Mouse (Mus musculus): Measurements from ENCODE around the gene Vangl2. TPM values are rescaled to one million over a fixed set of nuclear protein-coding genes. Genes with fewer than 3 reads are reported as not detected.
A peak's percentile ranks its signal among the peaks of the same experiment; 100 is the strongest.

The Vangl2 gene
- polyA plus RNA-seq, 1 experiment from 2014 or later: 55.8 TPM

DNA sequence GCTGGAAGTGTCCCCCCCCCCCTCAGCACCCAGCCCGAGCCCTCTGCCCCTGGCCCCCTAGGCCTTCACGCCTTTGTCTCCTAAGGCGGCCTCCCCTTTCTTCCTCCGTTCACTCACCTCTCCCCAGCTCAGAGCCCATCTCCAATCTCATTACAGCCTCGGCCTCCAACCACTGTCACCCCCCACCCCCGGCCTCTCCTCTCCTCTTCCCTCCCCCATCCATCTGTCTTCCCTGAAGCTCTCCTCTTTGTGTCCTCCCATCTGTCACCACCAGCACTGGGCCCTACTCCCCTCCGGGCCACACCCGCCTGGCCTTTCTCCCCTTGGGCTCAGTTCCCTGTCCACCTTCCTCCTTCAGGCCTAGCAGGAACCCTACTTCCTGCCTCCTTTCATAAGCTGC lies 33.0 kb upstream of the Vangl2 start:
- Histone ChIP-seq H3K36me3 (ENCODE audit: control insufficient read depth, insufficient read depth, low read length) (peaks cover 22% of the 10 kb centered on the region), H3K9me3 (replicated peaks; ENCODE audit: control insufficient read depth, low read length) (no peaks in the 10 kb centered on the region), H3K27me3 (replicated peaks; ENCODE audit: control insufficient read depth, insufficient read depth, low read length) (no peaks in the 10 kb centered on the region), H3K27ac (ENCODE audit: low read depth, low read length) (peak overlapping the region; percentile 87), H3K4me3 (ENCODE audit: low read depth, low read length) (no peak overlapping the region), H3K9ac (ENCODE audit: low read length) (no peak overlapping the region), H3K4me2 (ENCODE audit: low read length) (no peak overlapping the region), H3K4me1 (ENCODE audit: control insufficient read depth, insufficient read depth, low read length) (peaks cover 14% of the 10 kb centered on the region)
- peak; percentile 25 for ATAC-seq
- 29% methylated on average over 8 of the region's 8 CpGs for WGBS
- peak; percentile 56 for DNase-seq (ENCODE audit: low spot score)

DNA sequence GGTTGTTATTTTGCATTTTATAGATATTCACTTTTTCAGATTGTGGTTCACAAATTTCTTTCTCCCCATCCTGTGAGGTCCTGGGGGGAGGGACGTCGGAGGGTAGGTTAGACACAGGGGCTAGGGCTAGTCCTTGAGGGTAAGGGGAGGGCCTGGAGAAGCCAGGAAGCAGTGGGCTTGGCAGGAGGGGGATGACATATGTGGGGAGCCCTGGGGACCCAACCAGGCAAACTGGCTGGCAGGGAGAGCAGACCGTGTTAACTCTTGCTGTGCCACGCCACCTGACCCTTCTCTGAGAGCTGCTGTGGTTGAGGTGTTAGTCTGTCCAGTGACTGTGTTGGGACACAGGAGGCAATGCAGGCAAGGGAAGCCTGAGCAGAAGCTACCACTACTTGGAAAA lies 32.4 kb upstream of the Vangl2 start:
- Histone ChIP-seq H3K9me3 (replicated peaks; ENCODE audit: control insufficient read depth, low read length) (no peaks in the 10 kb centered on the region), H3K27ac (ENCODE audit: low read depth, low read length) (peak overlapping the region; percentile 87), H3K27me3 (replicated peaks; ENCODE audit: control insufficient read depth, insufficient read depth, low read length) (no peaks in the 10 kb centered on the region), H3K36me3 (ENCODE audit: control insufficient read depth, insufficient read depth, low read length) (peaks cover 16% of the 10 kb centered on the region), H3K4me2 (ENCODE audit: low read length) (no peak overlapping the region), H3K4me1 (ENCODE audit: control insufficient read depth, insufficient read depth, low read length) (peaks cover 14% of the 10 kb centered on the region), H3K4me3 (ENCODE audit: low read depth, low read length) (no peak overlapping the region), H3K9ac (ENCODE audit: low read length) (no peak overlapping the region)
- DNase-seq (ENCODE audit: low spot score) (peak; percentile 56), ATAC-seq (peak; percentile 25)
- WGBS: 44% methylated on average over 4 of the region's 4 CpGs

DNA sequence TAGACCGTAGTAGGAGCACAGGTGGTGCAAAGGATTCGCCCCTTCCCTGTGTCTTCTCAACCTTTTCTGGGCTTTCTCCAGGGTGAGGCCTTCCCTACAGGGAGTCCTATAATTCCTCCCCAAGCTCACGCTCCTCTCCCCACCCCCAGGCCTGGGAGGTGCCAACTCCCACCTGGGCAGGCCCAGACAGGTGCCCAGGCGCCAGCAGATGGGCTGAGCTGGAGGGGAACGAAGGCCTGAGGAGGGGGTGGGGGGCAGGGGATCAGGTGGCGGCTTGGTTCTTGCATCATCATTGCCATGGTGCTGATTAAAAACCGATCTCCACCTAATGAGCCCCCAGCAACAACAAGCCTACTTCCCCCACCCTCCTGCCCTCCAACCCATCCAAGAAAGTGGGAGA lies 30.6 kb upstream of the Vangl2 start:
- 50% methylated on average over 7 of the region's 7 CpGs for WGBS
- H3K4me2 ChIP-seq (ENCODE audit: low read length): no peak overlapping the region
- H3K36me3 ChIP-seq (ENCODE audit: control insufficient read depth, insufficient read depth, low read length): no peaks in the 10 kb centered on the region; the same call in 1 of the 2 replicates
- H3K27ac ChIP-seq (ENCODE audit: low read depth, low read length): 0 out of 2 replicates have a peak overlapping the region, but pooled peaks have one; percentile 71
- no peak overlapping the region for H3K4me3 ChIP-seq (ENCODE audit: low read depth, low read length)
- no peaks in the 10 kb centered on the region for H3K9me3 ChIP-seq (replicated peaks; ENCODE audit: control insufficient read depth, low read length)
- H3K9ac ChIP-seq (ENCODE audit: low read length): no peak overlapping the region
- no peak for ATAC-seq
- H3K4me1 ChIP-seq (ENCODE audit: control insufficient read depth, insufficient read depth, low read length): peaks cover 19% of the 10 kb centered on the region
- 0 out of 2 replicates have a peak, but pooled peaks cover 3% of the 10 kb centered on the region for H3K27me3 ChIP-seq (replicated peaks; ENCODE audit: control insufficient read depth, insufficient read depth, low read length)
- DNase-seq (ENCODE audit: low spot score): no peak

DNA sequence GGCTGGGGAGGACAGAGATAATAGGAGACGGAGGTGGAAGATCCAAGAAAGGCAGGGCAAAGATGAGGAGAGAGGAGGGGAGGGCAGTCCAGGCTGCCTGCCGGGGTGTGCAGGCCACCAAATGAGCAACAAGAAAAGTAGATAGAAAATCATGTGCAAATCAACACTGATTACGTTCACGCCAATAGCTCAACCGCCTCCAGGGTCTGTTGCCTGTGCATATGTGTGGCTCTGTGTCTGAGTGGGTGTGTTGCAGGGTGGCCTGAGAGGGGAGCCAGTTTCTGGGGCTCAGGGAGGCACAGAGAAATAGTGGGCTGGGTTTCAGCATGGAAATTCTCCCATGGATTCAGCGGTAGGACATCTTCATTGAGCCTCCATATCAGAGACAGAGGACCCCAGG lies 30.1 kb upstream of the Vangl2 start:
- no peak overlapping the region; the same call in 1 of the 2 replicates for H3K9ac ChIP-seq (ENCODE audit: low read length)
- peak overlapping the region; percentile 17; the same call in 1 of the 2 replicates for H3K4me2 ChIP-seq (ENCODE audit: low read length)
- no peaks in the 10 kb centered on the region for H3K36me3 ChIP-seq (ENCODE audit: control insufficient read depth, insufficient read depth, low read length)
- H3K4me3 ChIP-seq (ENCODE audit: low read depth, low read length): no peak overlapping the region
- peak overlapping the region; percentile 71 for H3K27ac ChIP-seq (ENCODE audit: low read depth, low read length)
- 0 out of 2 replicates have a peak, but pooled peaks cover 4% of the 10 kb centered on the region for H3K27me3 ChIP-seq (replicated peaks; ENCODE audit: control insufficient read depth, insufficient read depth, low read length)
- H3K4me1 ChIP-seq (ENCODE audit: control insufficient read depth, insufficient read depth, low read length): peaks cover 24% of the 10 kb centered on the region
- peak; percentile 44 for DNase-seq (ENCODE audit: low spot score)
- no peaks in the 10 kb centered on the region for H3K9me3 ChIP-seq (replicated peaks; ENCODE audit: control insufficient read depth, low read length)
- ATAC-seq: peak; percentile 9; the same call in 1 of the 2 replicates
- 43% methylated on average over 6 of the region's 6 CpGs for WGBS

DNA sequence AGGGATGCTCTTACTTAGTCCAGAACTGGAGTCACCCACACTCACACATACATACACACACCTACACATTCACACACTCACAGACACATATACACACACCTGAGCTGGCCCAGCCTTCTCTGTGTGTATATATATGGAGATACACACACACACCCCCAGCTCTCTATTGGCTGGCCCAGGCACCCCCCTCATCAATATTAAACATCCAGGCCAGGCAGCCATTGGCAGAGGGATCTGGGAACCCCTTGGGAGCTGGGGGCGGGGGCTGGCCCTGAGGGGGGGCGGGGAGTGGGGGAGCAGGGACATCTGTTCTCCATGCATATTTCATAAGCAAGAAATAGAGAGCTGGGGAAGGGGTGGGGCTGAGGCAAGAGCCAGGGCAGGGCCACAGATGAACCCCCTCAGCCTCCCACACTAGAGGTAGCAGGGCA lies 29.3 kb upstream of the Vangl2 start, which contains the start of gene Nhlh1:
Nhlh1 (minus strand) TSS at position 83 of the 431 bp plus-strand sequence.
- no peaks in the 10 kb centered on the region for H3K9me3 ChIP-seq (replicated peaks; ENCODE audit: control insufficient read depth, low read length)
- H3K36me3 ChIP-seq (ENCODE audit: control insufficient read depth, insufficient read depth, low read length): no peaks in the 10 kb centered on the region
- ATAC-seq (peak; percentile 85), DNase-seq (ENCODE audit: low spot score) (peak; percentile 83)
- 27% methylated on average over 2 of the region's 2 CpGs for WGBS
- peak within 1 kb of the TSS; percentile 71 for H3K27ac ChIP-seq (ENCODE audit: low read depth, low read length)
- H3K4me2 ChIP-seq (ENCODE audit: low read length): peak within 1 kb of the TSS; percentile 75
- peak within 1 kb of the TSS; percentile 51 for H3K9ac ChIP-seq (ENCODE audit: low read length)
- peaks cover 29% of the 10 kb centered on the region for H3K4me1 ChIP-seq (ENCODE audit: control insufficient read depth, insufficient read depth, low read length)
- peak within 1 kb of the TSS; percentile 28 for H3K4me3 ChIP-seq (ENCODE audit: low read depth, low read length)
- H3K27me3 ChIP-seq (replicated peaks; ENCODE audit: control insufficient read depth, insufficient read depth, low read length): peaks cover 4% of the 10 kb centered on the region; the same call in 1 of the 2 replicates

DNA sequence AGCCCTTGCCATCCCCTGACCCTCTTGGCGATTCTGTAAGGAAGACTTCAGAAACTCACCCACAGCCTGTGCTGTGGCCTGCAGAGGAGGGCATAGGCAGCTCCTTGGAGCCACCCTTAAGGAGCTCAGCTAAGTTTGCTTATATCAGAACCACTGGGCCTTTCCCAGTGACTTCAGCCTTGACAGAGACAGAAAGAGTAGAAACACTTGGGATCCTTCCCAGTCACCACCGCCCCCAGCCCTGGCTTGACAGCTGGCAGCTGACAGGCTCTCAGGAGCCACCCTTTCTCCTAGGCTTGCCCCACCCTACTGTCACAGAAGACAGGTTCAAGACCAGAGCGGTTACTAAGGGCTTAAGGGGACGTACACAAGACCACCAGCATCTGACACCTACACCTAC lies 28.0 kb upstream of the Vangl2 start:
- no peak for DNase-seq (ENCODE audit: low spot score)

DNA sequence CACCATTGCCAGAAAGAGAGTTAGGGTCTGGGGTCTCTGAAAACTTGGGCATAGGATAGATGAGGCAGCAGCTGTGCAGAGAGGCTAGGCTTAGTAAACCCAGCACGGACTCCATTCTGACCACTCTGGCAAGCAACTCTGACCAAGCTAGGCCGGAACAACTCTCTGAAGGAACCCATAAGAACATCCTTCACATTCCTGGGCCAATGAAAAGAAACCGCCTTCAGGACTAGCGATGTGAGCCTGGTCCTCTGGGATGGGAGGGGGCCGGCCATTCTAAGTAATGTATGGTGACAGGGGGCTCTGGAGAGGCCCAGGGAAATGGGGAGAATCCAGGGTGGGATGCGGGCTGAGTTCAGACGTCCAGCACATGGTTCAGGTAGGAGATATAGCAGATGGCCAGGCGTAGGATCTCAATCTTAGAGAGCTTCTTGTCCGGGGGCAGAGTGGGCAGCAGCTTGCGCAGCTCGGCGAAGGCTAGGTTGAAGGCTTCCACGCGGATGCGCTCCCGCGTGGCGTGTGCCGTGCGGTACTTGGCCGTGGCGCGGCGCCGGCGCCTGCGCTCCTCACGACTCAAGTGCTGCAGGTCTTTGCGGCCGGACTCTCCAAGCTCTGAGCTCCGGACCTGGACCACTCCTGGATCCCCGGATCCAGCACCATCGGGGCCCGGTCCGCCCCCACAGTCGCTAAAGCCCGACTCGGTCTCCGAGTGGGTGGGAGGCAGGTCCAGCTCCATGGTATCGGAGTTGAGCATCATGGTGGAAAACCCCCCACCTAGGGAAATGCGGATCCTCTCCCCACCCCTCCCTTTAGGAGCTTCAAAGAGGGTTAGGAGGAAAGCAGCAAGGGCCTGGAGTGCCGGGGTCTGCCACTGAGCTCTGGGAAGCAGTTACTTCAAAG lies 25.5 kb upstream of the Vangl2 start:
- peaks cover 4% of the 10 kb centered on the region; the same call in 1 of the 2 replicates for H3K27me3 ChIP-seq (replicated peaks; ENCODE audit: control insufficient read depth, insufficient read depth, low read length)
- 3% methylated on average over 42 of the region's 42 CpGs for WGBS
- peaks cover 29% of the 10 kb centered on the region for H3K4me1 ChIP-seq (ENCODE audit: control insufficient read depth, insufficient read depth, low read length)
- H3K27ac ChIP-seq (ENCODE audit: low read depth, low read length): no peak overlapping the region
- peak overlapping the region; percentile 35 for H3K4me3 ChIP-seq (ENCODE audit: low read depth, low read length)
- H3K9ac ChIP-seq (ENCODE audit: low read length): peak overlapping the region; percentile 69
- no peaks in the 10 kb centered on the region for H3K9me3 ChIP-seq (replicated peaks; ENCODE audit: control insufficient read depth, low read length)
- peak overlapping the region; percentile 75 for H3K4me2 ChIP-seq (ENCODE audit: low read length)
- no peaks in the 10 kb centered on the region for H3K36me3 ChIP-seq (ENCODE audit: control insufficient read depth, insufficient read depth, low read length)
- DNase-seq (ENCODE audit: low spot score) (peak; percentile 28), ATAC-seq (no peak)

More for the DNA sequence above, 28.0 kb upstream of the Vangl2 start:
- Histone ChIP-seq H3K27ac (ENCODE audit: low read depth, low read length) (no peak overlapping the region; the same call in 1 of the 2 replicates), H3K9me3 (replicated peaks; ENCODE audit: control insufficient read depth, low read length) (no peaks in the 10 kb centered on the region), H3K4me2 (ENCODE audit: low read length) (peak overlapping the region; percentile 75), H3K36me3 (ENCODE audit: control insufficient read depth, insufficient read depth, low read length) (no peaks in the 10 kb centered on the region), H3K9ac (ENCODE audit: low read length) (peak overlapping the region; percentile 51), H3K27me3 (replicated peaks; ENCODE audit: control insufficient read depth, insufficient read depth, low read length) (peaks cover 4% of the 10 kb centered on the region; the same call in 1 of the 2 replicates), H3K4me1 (ENCODE audit: control insufficient read depth, insufficient read depth, low read length) (peaks cover 27% of the 10 kb centered on the region), H3K4me3 (ENCODE audit: low read depth, low read length) (peak overlapping the region; percentile 28)
- 54% methylated on average over 4 of the region's 4 CpGs for WGBS
- ATAC-seq: no peak

DNA sequence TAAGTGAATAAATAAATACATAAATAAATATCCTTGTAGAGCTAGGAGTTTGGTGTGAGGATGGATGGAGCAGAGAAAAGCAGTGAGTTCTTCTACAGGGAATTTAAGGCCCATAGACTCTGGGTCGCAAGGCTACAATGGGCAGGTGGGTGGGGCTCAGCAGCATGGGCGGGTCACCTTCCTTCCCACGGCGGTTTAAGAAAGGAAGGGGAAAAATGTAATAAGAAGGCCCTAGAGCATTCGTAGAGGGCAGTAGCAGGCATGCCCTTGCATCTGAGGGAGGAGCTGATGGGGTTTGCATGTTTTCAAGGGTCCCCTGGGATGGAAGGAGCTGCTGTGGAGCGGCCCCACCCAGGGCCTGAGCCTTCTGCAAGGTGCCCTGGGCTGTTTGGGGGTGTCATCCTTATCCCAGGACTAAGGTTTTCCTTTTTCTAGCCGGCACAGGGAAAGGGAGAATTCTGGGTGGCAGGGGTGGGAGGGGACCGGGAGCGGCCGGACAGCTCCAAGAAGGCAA lies 24.6 kb upstream of the Vangl2 start:
- WGBS: 22% methylated on average over 10 of the region's 10 CpGs
- H3K4me2 ChIP-seq (ENCODE audit: low read length): peak overlapping the region; percentile 75
- DNase-seq (ENCODE audit: low spot score) (no peak), ATAC-seq (no peak)
- H3K4me3 ChIP-seq (ENCODE audit: low read depth, low read length): no peak overlapping the region
- no peaks in the 10 kb centered on the region for H3K36me3 ChIP-seq (ENCODE audit: control insufficient read depth, insufficient read depth, low read length)
- H3K4me1 ChIP-seq (ENCODE audit: control insufficient read depth, insufficient read depth, low read length): peaks cover 27% of the 10 kb centered on the region
- peaks cover 4% of the 10 kb centered on the region; the same call in 1 of the 2 replicates for H3K27me3 ChIP-seq (replicated peaks; ENCODE audit: control insufficient read depth, insufficient read depth, low read length)
- H3K9ac ChIP-seq (ENCODE audit: low read length): peak overlapping the region; percentile 45
- no peak overlapping the region for H3K27ac ChIP-seq (ENCODE audit: low read depth, low read length)
- H3K9me3 ChIP-seq (replicated peaks; ENCODE audit: control insufficient read depth, low read length): no peaks in the 10 kb centered on the region
